Mouse (Mus musculus): ENCODE data around the gene Cdh13. TPM values are rescaled to one million over a fixed set of nuclear protein-coding genes. Genes with fewer than 3 reads are reported as not detected.

Gene Cdh13
- polyA plus RNA-seq, 1 experiment from 2014 or later, result 3.5 TPM

- Histone ChIP-seq H3K36me3 (no peaks in the 10 kb centered on the region), H3K27me3 (no peaks in the 10 kb centered on the region), H3K4me3 (no peak overlapping the region), H3K9me3 (no peaks in the 10 kb centered on the region), H3K9ac (no peak overlapping the region), H3K27ac (no peak overlapping the region), H3K4me1 (no peaks in the 10 kb centered on the region), H3K4me2 (no peak overlapping the region)
- 55% methylated on average over 20 of the region's 20 CpGs for WGBS
- no peak for ATAC-seq (ENCODE audit: borderline replicate concordance, extremely low read depth, low FRiP score, low TSS enrichment)
These were observed 668.5 kb downstream of the Cdh13 start for GRCm38 (mm10) chr8:118951766-118952741.

DNA sequence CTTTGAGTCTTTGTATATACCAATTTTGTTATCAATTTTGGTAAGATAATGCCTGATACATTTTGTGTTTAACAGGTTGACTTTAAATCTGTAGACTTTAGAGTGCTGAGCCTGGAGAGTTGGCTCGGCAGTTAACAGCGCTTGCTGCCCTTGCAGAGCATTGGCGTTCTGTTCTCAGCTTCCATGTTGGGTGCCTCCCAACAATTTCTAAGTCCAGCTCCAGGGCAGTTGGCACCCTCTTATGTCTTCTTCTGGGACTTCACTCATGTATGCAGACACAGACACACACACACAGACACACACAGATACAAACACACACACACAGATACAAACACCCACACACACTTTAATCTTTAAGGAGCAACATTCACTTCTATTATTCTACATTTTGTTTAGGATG, 672.6 kb downstream of the Cdh13 start:
- no peak for ATAC-seq (ENCODE audit: borderline replicate concordance, extremely low read depth, low FRiP score, low TSS enrichment)
- no peaks in the 10 kb centered on the region for H3K4me1 ChIP-seq
- no peaks in the 10 kb centered on the region for H3K27me3 ChIP-seq
- H3K9me3 ChIP-seq, result no peaks in the 10 kb centered on the region
- H3K9ac ChIP-seq, result no peak overlapping the region
- 81% methylated on average over 3 of the region's 3 CpGs for WGBS
- H3K4me2 ChIP-seq, result no peak overlapping the region
- no peak overlapping the region for H3K27ac ChIP-seq
- H3K36me3 ChIP-seq, result no peaks in the 10 kb centered on the region
- H3K4me3 ChIP-seq, result no peak overlapping the region

DNA sequence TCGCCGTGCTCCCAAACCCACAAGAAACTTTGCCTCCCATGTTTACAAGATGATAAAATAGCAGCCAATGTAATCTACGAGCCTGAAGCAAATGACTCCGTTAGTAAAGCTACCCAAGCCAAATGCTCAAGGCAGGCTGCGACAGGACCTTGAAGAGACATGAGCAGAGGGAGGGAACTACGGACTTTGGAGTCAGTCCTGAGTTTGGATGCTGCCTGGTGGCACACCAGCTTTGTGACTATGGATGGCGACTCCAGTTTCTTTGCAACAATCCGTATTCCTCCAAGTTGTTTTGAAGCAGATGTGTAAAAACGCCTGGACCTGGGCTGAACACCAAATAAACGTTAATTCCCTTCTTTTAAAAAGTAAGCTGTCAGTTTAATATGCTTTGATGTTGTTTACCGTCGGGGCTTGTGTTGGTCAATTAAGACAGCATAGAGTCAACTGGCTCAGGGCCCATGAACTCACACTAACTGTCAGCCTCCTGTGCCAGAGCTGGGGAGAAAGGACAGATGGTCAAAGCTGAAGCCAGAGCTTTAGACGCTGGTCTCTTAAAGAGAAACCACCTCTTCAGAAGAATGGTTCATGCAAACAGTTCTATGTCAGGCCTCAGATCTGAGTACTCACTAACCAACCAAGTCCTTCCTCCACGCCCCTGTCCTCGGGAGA, 678.5 kb downstream of the Cdh13 start:
- no peaks in the 10 kb centered on the region for H3K36me3 ChIP-seq
- H3K4me1 ChIP-seq, result no peaks in the 10 kb centered on the region
- 43% methylated on average over 15 of the region's 15 CpGs for WGBS
- peak overlapping the region; percentile 25; the same call in 1 of the 2 replicates for H3K27ac ChIP-seq
- peak; percentile 88 for ATAC-seq (ENCODE audit: borderline replicate concordance, extremely low read depth, low FRiP score, low TSS enrichment)
- H3K4me3 ChIP-seq, result no peak overlapping the region
- no peak overlapping the region for H3K9ac ChIP-seq
- H3K9me3 ChIP-seq, result no peaks in the 10 kb centered on the region
- no peaks in the 10 kb centered on the region for H3K27me3 ChIP-seq
- H3K4me2 ChIP-seq, result no peak overlapping the region

GRCm38 (mm10) chr8:118965101-118965840, 681.7 kb downstream of the Cdh13 start:
- Histone ChIP-seq H3K27me3 (no peaks in the 10 kb centered on the region), H3K4me1 (no peaks in the 10 kb centered on the region)
- WGBS, result 54% methylated on average over 15 of the region's 15 CpGs

DNA sequence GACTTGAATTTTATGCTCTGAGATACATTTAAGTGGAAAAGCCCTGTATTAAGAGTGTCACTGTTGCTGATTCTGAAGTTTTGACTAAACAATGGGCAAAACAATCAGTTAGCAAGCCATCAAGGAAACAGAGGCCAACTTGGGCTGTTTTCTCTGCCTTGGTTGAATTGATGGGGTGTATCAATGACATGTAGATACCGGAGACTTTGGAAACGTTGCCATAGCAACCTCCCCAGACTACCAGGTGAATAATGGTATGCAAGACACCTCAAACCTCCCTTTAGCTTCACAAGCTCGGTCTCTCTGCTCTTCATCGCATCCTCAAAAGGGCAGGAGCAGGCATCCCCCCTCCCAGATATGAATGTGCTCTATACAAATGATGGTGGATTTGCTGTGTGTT, 685.4 kb downstream of the Cdh13 start:
- WGBS, result 58% methylated on average over 4 of the region's 4 CpGs
- no peak overlapping the region for H3K9ac ChIP-seq
- no peaks in the 10 kb centered on the region for H3K36me3 ChIP-seq
- no peak for ATAC-seq (ENCODE audit: borderline replicate concordance, extremely low read depth, low FRiP score, low TSS enrichment)
- H3K4me1 ChIP-seq, result no peaks in the 10 kb centered on the region
- no peaks in the 10 kb centered on the region for H3K27me3 ChIP-seq
- no peak overlapping the region for H3K4me2 ChIP-seq
- no peak overlapping the region for H3K4me3 ChIP-seq
- H3K27ac ChIP-seq, result no peak overlapping the region
- H3K9me3 ChIP-seq, result no peaks in the 10 kb centered on the region

More at GRCm38 (mm10) chr8:118965101-118965840, 681.7 kb downstream of the Cdh13 start:
- ATAC-seq (ENCODE audit: borderline replicate concordance, extremely low read depth, low FRiP score, low TSS enrichment), result no peak
- Histone ChIP-seq H3K9me3 (no peaks in the 10 kb centered on the region), H3K4me3 (no peak overlapping the region), H3K27ac (no peak overlapping the region), H3K4me2 (no peak overlapping the region), H3K9ac (no peak overlapping the region), H3K36me3 (no peaks in the 10 kb centered on the region)

DNA sequence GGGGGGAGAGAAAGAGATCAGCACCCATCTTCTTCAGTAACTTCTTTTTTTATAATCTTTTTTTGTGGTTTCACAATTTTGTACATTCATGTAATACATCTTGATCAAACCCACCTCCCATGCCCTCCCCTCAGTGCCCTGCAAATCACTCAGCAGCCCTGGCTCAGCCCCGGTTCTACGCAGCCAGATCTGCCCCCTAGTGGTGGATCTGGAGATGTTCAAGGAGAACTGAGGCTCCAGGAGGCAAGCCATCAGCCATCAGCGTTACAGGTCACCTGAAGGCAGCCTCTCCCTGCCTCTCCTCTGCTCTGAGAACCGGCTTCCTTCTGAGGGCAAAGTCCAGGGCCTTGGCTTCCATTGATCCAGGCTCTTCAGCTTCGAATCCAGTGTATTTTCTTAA, 696.3 kb downstream of the Cdh13 start:
- no peak overlapping the region for H3K4me3 ChIP-seq
- no peak overlapping the region for H3K27ac ChIP-seq
- no peaks in the 10 kb centered on the region for H3K4me1 ChIP-seq
- H3K36me3 ChIP-seq, result no peaks in the 10 kb centered on the region
- WGBS, result 14% methylated on average over 5 of the region's 5 CpGs
- H3K27me3 ChIP-seq, result no peaks in the 10 kb centered on the region
- no peak overlapping the region for H3K4me2 ChIP-seq
- H3K9me3 ChIP-seq, result no peaks in the 10 kb centered on the region
- H3K9ac ChIP-seq, result no peak overlapping the region
- no peak for ATAC-seq (ENCODE audit: borderline replicate concordance, extremely low read depth, low FRiP score, low TSS enrichment)

- Histone ChIP-seq H3K4me1 (no peaks in the 10 kb centered on the region), H3K9ac (no peak overlapping the region), H3K27ac (no peak overlapping the region), H3K4me2 (no peak overlapping the region), H3K4me3 (no peak overlapping the region), H3K9me3 (no peaks in the 10 kb centered on the region), H3K36me3 (no peaks in the 10 kb centered on the region), H3K27me3 (no peaks in the 10 kb centered on the region)
- no peak for ATAC-seq (ENCODE audit: borderline replicate concordance, extremely low read depth, low FRiP score, low TSS enrichment)
- WGBS, result 71% methylated on average over 2 of the region's 2 CpGs
These were observed 700.2 kb downstream of the Cdh13 start for GRCm38 (mm10) chr8:118983724-118984123.

DNA sequence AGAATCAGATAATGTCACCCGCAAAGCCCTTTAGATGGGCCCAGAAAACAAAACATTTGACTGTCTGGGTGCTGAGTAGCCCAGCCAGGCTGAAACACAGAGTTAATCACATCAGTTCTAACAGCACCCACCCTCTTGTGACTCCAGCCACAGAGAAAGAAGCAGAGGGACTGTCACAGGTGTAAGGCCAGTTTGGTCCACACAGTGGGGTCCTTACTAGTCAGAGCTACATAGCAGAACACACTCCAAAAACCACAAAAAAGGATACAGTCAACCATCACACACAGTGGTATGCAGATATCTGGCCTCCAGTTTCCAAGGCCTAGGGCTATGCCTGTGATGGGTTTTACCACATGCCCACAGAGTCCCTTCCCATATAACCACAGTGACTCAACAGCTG, 703.3 kb downstream of the Cdh13 start:
- no peak overlapping the region for H3K27ac ChIP-seq
- H3K4me1 ChIP-seq, result no peaks in the 10 kb centered on the region
- no peak overlapping the region for H3K4me3 ChIP-seq
- ATAC-seq (ENCODE audit: borderline replicate concordance, extremely low read depth, low FRiP score, low TSS enrichment), result no peak
- H3K9me3 ChIP-seq, result no peaks in the 10 kb centered on the region
- no peaks in the 10 kb centered on the region for H3K27me3 ChIP-seq
- WGBS, result 65% methylated on average over 1 of the region's 1 CpGs
- H3K4me2 ChIP-seq, result no peak overlapping the region
- no peak overlapping the region for H3K9ac ChIP-seq
- H3K36me3 ChIP-seq, result no peaks in the 10 kb centered on the region

- H3K4me3 ChIP-seq, result no peak overlapping the region
- H3K27me3 ChIP-seq, result no peaks in the 10 kb centered on the region
- no peak overlapping the region for H3K4me2 ChIP-seq
- ATAC-seq (ENCODE audit: borderline replicate concordance, extremely low read depth, low FRiP score, low TSS enrichment), result no peak
- H3K4me1 ChIP-seq, result no peaks in the 10 kb centered on the region
- H3K9me3 ChIP-seq, result no peaks in the 10 kb centered on the region
- 75% methylated on average over 11 of the region's 11 CpGs for WGBS
- H3K36me3 ChIP-seq, result no peaks in the 10 kb centered on the region
- no peak overlapping the region for H3K27ac ChIP-seq
- H3K9ac ChIP-seq, result no peak overlapping the region
These were observed 712.2 kb downstream of the Cdh13 start for GRCm38 (mm10) chr8:118995641-118996188.

DNA sequence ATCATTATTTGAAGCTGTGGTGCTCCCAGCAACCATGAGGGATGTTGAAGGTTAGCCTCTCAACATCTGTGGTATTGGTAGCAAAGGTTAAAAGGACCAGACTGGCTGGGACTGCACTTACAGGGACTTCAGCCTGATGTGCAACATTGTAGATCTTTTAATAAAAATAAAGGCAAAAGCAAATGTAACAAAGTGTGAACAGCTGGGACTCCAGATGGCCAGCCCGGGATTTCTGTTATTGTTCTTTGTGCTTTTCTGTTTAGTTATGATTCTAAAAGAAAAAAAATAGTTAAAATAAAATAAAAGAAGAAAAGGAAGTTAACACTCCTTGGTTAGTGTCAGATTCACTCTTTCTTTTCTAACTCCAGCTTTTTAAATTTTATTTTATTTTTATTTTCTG, 717.1 kb downstream of the Cdh13 start:
- H3K36me3 ChIP-seq, result no peaks in the 10 kb centered on the region
- no peaks in the 10 kb centered on the region for H3K27me3 ChIP-seq
- no peak overlapping the region for H3K27ac ChIP-seq
- no peak for ATAC-seq (ENCODE audit: borderline replicate concordance, extremely low read depth, low FRiP score, low TSS enrichment)
- 79% methylated on average over 1 of the region's 1 CpGs for WGBS
- H3K9me3 ChIP-seq, result no peaks in the 10 kb centered on the region
- no peak overlapping the region for H3K4me2 ChIP-seq
- no peak overlapping the region for H3K4me3 ChIP-seq
- no peaks in the 10 kb centered on the region for H3K4me1 ChIP-seq
- no peak overlapping the region for H3K9ac ChIP-seq

DNA sequence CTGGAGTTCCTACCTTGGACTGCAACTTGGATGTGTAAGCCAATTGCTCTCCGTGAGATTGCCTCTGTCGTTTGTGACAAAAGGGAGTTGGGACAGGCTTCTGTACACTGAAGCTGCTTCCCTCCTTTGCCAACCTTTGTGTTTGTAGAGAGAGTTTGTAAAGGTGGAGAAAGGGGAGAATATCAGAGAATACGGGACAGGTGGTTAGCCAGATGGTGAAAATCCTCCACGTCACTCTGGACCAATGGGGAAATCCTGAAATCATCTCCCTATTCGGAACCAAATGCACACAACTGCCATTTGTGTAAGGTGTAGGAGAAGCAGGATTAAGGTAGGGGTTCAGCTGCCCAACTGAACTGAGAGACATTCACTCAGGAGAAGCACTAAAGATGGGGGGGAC, 721.3 kb downstream of the Cdh13 start:
- Histone ChIP-seq H3K27me3 (no peaks in the 10 kb centered on the region), H3K9ac (no peak overlapping the region), H3K4me2 (no peak overlapping the region), H3K36me3 (no peaks in the 10 kb centered on the region), H3K4me3 (no peak overlapping the region), H3K27ac (no peak overlapping the region), H3K4me1 (no peaks in the 10 kb centered on the region), H3K9me3 (no peaks in the 10 kb centered on the region)
- WGBS, result 85% methylated on average over 5 of the region's 5 CpGs
- no peak for ATAC-seq (ENCODE audit: borderline replicate concordance, extremely low read depth, low FRiP score, low TSS enrichment)

All from lung, embryonic 15.5 days (tissue).